Mouse (Mus musculus): ENCODE measurements around the gene Cyp4f14.
"Not testable (repeated sequence)": the region's sequence is repeated elsewhere in the genome, so short reads cannot be mapped to it uniquely, and the experiment has no call there.

Gene Cyp4f14

GRCm38 (mm10) chr17:32891239-32892180 lies 25.6 kb downstream of the Cyp4f14 start, which contains the start of gene Zfp870:
Zfp870 (minus strand) TSS chr17:32891642.
- DNase-seq = peak; percentile 83

- DNase-seq = no peak
Observed at GRCm38 (mm10) chr17:32890852-32891238, 26.3 kb downstream of the Cyp4f14 start.

GRCm38 (mm10) chr17:32889611-32890010 lies 27.5 kb downstream of the Cyp4f14 start:
- DNase-seq = no peak

GRCm38 (mm10) chr17:32880320-32881218 lies 36.6 kb downstream of the Cyp4f14 start:
- DNase-seq = no peak

GRCm38 (mm10) chr17:32878773-32879172 lies 38.4 kb downstream of the Cyp4f14 start:
- no peak for DNase-seq

- DNase-seq = no peak
Observed at GRCm38 (mm10) chr17:32877471-32878171, 39.5 kb downstream of the Cyp4f14 start.

GRCm38 (mm10) chr17:32872696-32873095 lies 44.4 kb downstream of the Cyp4f14 start:
- DNase-seq = no peak

- no peak for DNase-seq
Observed at GRCm38 (mm10) chr17:32872091-32872490, 45.1 kb downstream of the Cyp4f14 start.

- no peak for DNase-seq
Observed at GRCm38 (mm10) chr17:32871483-32871882, 45.7 kb downstream of the Cyp4f14 start.

GRCm38 (mm10) chr17:32867266-32867665 lies 49.9 kb downstream of the Cyp4f14 start:
- DNase-seq = not testable (repeated sequence)

- DNase-seq = not testable (repeated sequence)
Observed at GRCm38 (mm10) chr17:32856713-32857112, 60.4 kb downstream of the Cyp4f14 start.

All from right cerebral cortex, postnatal 25 days (tissue).